Mouse (Mus musculus) embryonic facial prominence, embryonic 10.5 days (tissue): ENCODE measurements around the gene Nxf1. TPM values are rescaled to one million over a fixed set of nuclear protein-coding genes. Genes with fewer than 3 reads are reported as not detected.

Experiments used
- DNase-seq: peaks from one replicate; pipeline ENCODE4 v3.0.0-alpha.2; 2017; ENCODE audit warnings: low spot score
- H3K27ac ChIP-seq: fragments of 300-500 bp; sonication (generic); replicated peaks from 2 replicates; pipeline ENCODE4 v1.5.1; 2016; ENCODE audit warnings: mild to moderate bottlenecking
- H3K27me3 ChIP-seq: fragments of 300-500 bp; sonication (generic); replicated peaks from 2 replicates; pipeline ENCODE4 v1.6.1; 2016; ENCODE audit warnings: low read depth, mild to moderate bottlenecking; ENCODE audit not compliant: poor library complexity, severe bottlenecking
- H3K36me3 ChIP-seq: fragments of 300-500 bp; sonication (generic); replicated peaks from 2 replicates; pipeline ENCODE4 v1.6.1; 2016; ENCODE audit warnings: mild to moderate bottlenecking, moderate library complexity
- H3K4me1 ChIP-seq: fragments of 300-500 bp; sonication (generic); 2 replicates; pipeline ENCODE4 v1.6.1; 2016
- H3K4me3 ChIP-seq: fragments of 300-500 bp; sonication (generic); 2 replicates; pipeline ENCODE4 v1.5.1; 2016; ENCODE audit warnings: mild to moderate bottlenecking, moderate library complexity
- H3K9me3 ChIP-seq: fragments of 300-500 bp; sonication (generic); 2 replicates; pipeline ENCODE4 v1.6.1; 2016; ENCODE audit warnings: mild to moderate bottlenecking
- WGBS: fragments of 180-500 bp; shearing (Covaris S2); methylation state at CpG from one replicate; pipeline ENCODE4 v1.1.7; 2016; 5-methylcytosine and 5-hydroxymethylcytosine counted together
- polyA plus RNA-seq: library from polyadenylated mRNA; unstranded; fragments of >200 nt; fragmentation: Nextera tagmentation; extraction: Ambion mirVana; gene quantifications from 2 replicates; pipeline ENCODE4 v1.2.1, GENCODE M21; 2016

Gene Nxf1
- 254 and 269 TPM in 2 replicates for polyA plus RNA-seq

DNA sequence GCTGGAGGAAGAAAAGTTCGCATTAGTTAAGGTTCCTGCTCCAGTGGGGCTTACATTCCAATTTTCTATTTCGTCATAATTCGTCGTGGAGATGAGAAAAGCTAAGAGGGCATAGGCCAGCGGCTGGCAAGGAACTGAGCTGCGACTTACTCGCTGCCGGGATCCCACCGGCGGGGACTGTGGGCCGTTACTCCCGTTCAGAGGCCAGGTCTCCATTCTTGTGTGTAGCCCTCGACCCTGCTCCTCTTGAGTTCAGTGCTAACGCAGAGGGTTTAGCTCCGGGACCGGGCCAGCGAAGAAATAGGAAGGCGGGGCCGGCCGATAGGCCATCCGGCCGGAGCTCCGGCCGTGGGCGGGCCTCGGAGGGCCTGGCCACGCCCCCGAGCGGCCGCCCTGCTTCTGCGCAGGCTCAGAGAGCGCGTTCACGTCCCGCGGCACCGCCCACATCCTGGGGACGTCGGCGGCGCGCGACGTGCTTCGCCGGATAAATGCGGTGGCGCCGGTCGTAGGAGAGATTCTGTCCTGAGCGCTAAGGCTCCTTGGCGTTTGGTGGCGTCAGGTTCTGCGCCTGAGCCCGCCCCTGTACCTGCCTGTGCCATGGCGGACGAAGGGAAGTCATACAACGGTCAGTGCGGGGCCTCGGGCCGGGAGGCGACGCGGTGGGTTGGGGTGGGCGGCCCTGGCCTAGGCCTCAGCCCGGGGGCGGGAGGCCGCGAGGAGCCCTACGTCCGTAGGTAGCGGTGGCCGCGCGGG lies at the start of gene Nxf1:
TSS of gene Nxf1 (plus strand) at position 439 of the 753 bp plus-strand sequence.
- Histone ChIP-seq H3K4me1 (peaks cover 21% of the 10 kb centered on the region), H3K27me3 (no peaks in the 10 kb centered on the region), H3K9me3 (no peaks in the 10 kb centered on the region), H3K36me3 (peaks cover 62% of the 10 kb centered on the region), H3K4me3 (peak within 1 kb of the TSS; percentile 100), H3K27ac (peak within 1 kb of the TSS; percentile 95)
- DNase-seq: peak; percentile 96
- under 1% methylated on average over 75 of the region's 75 CpGs for WGBS

DNA sequence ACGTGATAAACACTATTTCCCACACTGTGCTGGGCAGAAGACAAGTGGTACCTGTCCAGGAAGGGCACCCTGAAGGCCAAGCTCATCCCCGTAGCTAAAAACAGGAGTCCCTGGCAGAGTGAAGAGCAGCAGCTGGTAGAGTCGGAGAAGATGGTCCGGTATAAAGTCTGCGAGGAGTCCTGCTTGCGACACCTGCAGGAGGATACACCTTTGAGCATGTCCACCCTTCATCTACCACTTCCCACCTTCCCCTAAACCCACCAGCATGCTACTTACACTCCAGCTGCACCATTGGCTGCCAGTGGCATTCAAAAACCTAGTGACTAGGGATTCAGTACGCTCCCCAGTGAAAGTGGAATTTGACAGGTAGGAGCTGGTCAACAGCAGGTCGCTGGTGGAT lies 47.9 kb upstream of the Nxf1 start:
- H3K9me3 ChIP-seq: no peaks in the 10 kb centered on the region
- H3K27me3 ChIP-seq: no peaks in the 10 kb centered on the region
- DNase-seq: no peak
- H3K4me1 ChIP-seq: peaks cover 27% of the 10 kb centered on the region
- 92% methylated on average over 8 of the region's 8 CpGs for WGBS
- H3K36me3 ChIP-seq: peaks cover 66% of the 10 kb centered on the region
- no peak overlapping the region for H3K4me3 ChIP-seq
- H3K27ac ChIP-seq: no peak overlapping the region

DNA sequence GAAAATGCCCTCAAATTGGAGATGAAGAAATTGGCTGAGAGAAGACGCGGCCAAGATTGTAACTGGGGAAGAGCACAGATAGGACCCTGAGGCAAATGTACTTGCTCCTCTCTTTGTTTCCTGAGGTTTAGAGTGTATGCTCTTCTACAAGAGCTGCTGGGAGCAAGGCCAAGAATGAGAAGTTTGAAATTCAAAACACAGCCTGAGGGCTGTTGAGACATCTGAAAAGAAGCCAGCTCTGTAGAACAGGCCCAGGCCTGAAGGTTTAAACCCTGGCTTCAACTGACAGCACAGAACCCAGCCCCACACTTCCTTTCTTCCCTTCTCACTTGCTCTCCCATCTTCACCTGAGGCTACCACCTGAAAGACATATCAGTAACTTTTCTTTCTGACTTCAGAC lies 46.8 kb upstream of the Nxf1 start:
- Histone ChIP-seq H3K4me3 (no peak overlapping the region), H3K4me1 (peaks cover 34% of the 10 kb centered on the region), H3K36me3 (peaks cover 66% of the 10 kb centered on the region), H3K27me3 (no peaks in the 10 kb centered on the region), H3K9me3 (no peaks in the 10 kb centered on the region), H3K27ac (no peak overlapping the region)
- 92% methylated on average over 2 of the region's 2 CpGs for WGBS
- no peak for DNase-seq

DNA sequence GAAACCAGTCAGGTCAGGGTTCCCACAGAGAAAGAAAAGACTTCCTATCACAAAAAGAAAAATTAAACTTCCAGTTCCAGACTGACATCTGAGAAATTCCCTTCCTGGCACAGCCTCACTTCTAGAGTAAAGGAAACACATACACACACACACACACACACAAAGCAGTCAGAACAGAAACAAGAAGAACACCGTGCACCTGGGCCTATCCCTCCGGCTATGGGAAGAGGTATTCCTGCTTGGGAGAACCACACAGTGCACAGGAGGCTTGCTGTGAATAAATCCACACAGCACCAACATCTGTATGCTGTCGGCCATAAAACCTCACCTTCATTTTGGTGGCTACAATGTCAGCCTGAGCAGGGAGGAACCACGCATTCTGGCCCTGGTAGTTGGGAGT lies 45.4 kb upstream of the Nxf1 start:
- Histone ChIP-seq H3K4me1 (peaks cover 34% of the 10 kb centered on the region), H3K27ac (peak overlapping the region; percentile 96; the same call in 1 of the 2 replicates), H3K36me3 (peaks cover 59% of the 10 kb centered on the region), H3K9me3 (no peaks in the 10 kb centered on the region), H3K4me3 (peak overlapping the region; percentile 90), H3K27me3 (no peaks in the 10 kb centered on the region)
- 85% methylated on average over 4 of the region's 4 CpGs for WGBS
- DNase-seq: no peak

- H3K36me3 ChIP-seq: peaks cover 52% of the 10 kb centered on the region
- H3K9me3 ChIP-seq: no peaks in the 10 kb centered on the region
- peak overlapping the region; percentile 96 for H3K27ac ChIP-seq
- H3K27me3 ChIP-seq: no peaks in the 10 kb centered on the region
- peaks cover 34% of the 10 kb centered on the region for H3K4me1 ChIP-seq
- WGBS: 64% methylated on average over 10 of the region's 10 CpGs
- no peak for DNase-seq
- peak overlapping the region; percentile 90 for H3K4me3 ChIP-seq
These were observed 44.7 kb upstream of the Nxf1 start for GRCm38 (mm10) chr19:8711949-8712869.

DNA sequence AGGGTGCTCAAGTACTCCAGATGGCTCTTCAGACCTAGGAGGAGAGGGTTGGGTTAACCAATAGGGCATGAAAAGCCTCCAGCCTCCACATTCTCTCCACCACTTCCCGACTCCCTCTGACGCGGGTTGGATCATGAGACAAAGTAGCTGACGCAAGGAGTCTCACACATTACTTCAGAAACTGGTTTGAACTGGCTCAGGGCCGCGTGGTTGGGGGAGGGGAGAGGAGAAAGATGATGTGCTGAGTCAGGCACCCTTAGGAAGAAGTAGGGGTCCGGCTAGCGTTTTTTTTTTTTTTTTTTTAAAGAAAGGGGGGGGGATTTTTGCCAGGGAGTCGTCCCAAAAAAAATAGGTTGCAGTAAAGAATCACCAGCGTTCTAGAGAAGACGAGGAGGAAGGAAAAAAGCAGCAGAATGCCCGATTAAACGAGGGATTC lies 44.0 kb upstream of the Nxf1 start:
- Histone ChIP-seq H3K27ac (peak overlapping the region; percentile 96), H3K36me3 (peaks cover 45% of the 10 kb centered on the region)
- under 1% methylated on average over 13 of the region's 13 CpGs for WGBS

DNA sequence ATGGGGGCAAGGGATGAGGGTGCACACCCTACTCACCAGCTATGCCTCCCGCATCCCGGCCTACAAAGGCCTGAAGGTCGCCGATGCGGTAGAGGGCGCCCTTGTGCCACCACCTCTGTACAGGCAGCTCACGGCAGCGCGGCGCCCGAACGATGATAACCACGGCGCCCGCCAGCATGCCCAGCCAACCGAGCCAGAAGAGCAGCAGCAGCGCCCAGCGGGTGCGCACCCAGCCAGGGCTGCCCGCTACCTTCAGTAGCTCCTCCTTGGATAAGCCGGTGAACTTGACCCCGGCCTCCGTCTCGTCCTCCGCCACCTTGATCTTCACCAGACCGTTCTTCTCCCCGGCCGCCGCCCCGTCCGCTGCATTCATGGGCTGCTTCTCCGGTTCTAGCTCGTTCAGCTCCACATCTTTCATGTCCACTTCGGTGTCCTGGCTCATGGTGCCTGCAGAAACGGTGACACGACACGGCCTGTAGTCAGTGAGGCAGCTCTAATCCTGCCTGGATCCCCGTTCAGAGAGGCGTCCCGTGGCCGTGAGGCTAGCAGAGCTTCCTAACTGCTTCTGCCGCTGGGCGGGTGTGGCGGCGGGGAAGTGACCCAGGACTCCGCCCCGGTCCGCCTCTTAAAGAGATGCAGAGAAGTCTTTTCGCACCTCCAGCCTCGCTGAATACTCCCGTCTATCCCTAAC lies 43.4 kb upstream of the Nxf1 start:
- peak; percentile 91 for DNase-seq
- no peaks in the 10 kb centered on the region for H3K27me3 ChIP-seq
- H3K4me3 ChIP-seq: peak overlapping the region; percentile 90
- peaks cover 34% of the 10 kb centered on the region for H3K4me1 ChIP-seq
- H3K36me3 ChIP-seq: peaks cover 40% of the 10 kb centered on the region
- H3K9me3 ChIP-seq: no peaks in the 10 kb centered on the region
- H3K27ac ChIP-seq: peak overlapping the region; percentile 96
- WGBS: under 1% methylated on average over 51 of the region's 51 CpGs

More for the DNA sequence above, 44.0 kb upstream of the Nxf1 start:
- Histone ChIP-seq H3K27me3 (no peaks in the 10 kb centered on the region), H3K9me3 (no peaks in the 10 kb centered on the region), H3K4me1 (peaks cover 34% of the 10 kb centered on the region), H3K4me3 (peak overlapping the region; percentile 90)
- peak; percentile 91 for DNase-seq

GRCm38 (mm10) chr19:8713997-8714652 lies 42.7 kb upstream of the Nxf1 start:
- H3K4me1 ChIP-seq: peaks cover 34% of the 10 kb centered on the region

DNA sequence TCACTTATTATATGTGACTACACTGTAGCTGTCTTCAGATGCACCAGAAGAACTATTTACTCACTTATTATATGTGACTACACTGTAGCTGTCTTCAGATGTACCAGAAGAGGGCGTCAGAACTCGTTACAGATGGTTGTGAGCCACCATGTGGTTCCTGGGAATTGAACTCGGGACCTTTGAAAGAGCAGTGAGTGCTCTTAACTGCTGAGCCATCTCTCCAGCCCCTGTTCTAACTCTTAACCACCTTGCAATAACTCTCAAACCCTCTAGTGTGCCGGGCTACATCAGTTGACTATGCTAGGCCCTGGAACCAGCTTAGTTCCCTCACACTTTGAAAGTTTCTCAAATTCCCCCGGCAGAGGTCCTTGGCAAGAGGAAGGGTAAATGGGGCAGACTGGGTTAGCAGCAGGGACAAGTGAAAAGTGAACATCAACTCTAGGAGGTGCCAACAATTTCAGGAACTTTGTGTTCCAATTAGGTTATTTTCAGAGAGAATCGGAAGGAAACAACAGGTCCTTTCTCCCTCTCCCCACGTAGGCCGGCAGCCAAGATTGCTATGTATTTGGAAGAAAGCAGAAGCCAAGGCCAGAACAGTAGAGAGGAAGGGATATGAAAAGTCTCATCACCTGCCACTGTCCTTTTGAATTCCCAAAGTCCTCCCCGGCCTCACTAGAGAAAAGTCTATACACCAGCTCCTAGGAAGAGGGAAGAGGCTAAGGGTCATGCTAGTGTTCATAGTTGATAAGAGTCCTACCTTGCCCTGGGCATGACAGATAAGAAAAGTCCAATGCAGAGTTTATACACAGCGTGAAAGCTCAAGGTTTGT lies 42.0 kb upstream of the Nxf1 start:
- 74% methylated on average over 10 of the region's 10 CpGs for WGBS
- no peak overlapping the region; the same call in 1 of the 2 replicates for H3K4me3 ChIP-seq

More at GRCm38 (mm10) chr19:8713997-8714652, 42.7 kb upstream of the Nxf1 start:
- Histone ChIP-seq H3K9me3 (no peaks in the 10 kb centered on the region), H3K27me3 (no peaks in the 10 kb centered on the region), H3K27ac (peak overlapping the region; percentile 96), H3K4me3 (peak overlapping the region; percentile 90), H3K36me3 (peaks cover 33% of the 10 kb centered on the region)
- 8% methylated on average over 13 of the region's 13 CpGs for WGBS
- no peak for DNase-seq

GRCm38 (mm10) chr19:8715868-8716766 lies 40.8 kb upstream of the Nxf1 start:
- H3K36me3 ChIP-seq: peaks cover 13% of the 10 kb centered on the region
- 67% methylated on average over 10 of the region's 10 CpGs for whole genome bisulfite sequencing

More for the DNA sequence above, 42.0 kb upstream of the Nxf1 start:
- Histone ChIP-seq H3K9me3 (no peaks in the 10 kb centered on the region), H3K4me1 (peaks cover 34% of the 10 kb centered on the region), H3K27me3 (no peaks in the 10 kb centered on the region), H3K36me3 (peaks cover 25% of the 10 kb centered on the region), H3K27ac (no peak overlapping the region)
- DNase-seq: no peak

More at GRCm38 (mm10) chr19:8715868-8716766, 40.8 kb upstream of the Nxf1 start:
- no peaks in the 10 kb centered on the region for H3K27me3 ChIP-seq
- H3K4me3 ChIP-seq: no peak overlapping the region; the same call in 1 of the 2 replicates
- H3K27ac ChIP-seq: no peak overlapping the region
- no peaks in the 10 kb centered on the region for H3K9me3 ChIP-seq
- H3K4me1 ChIP-seq: peaks cover 25% of the 10 kb centered on the region
- DNase-seq: no peak
